Mouse (Mus musculus) cerebellum, adult 2 months (tissue): ENCODE data around the gene Card9. TPM values are rescaled to one million over a fixed set of nuclear protein-coding genes. Genes with fewer than 3 reads are reported as not detected.

Experiments
- DNase-seq, 2 experiments: peaks; one replicate each; pipeline ENCODE4 v3.0.0; 2021
- H3K27ac ChIP-seq: fragments of 200-500 bp; 2 replicates; pipeline ENCODE4 v1.5.1; 2012; ENCODE audit warnings: low read length, control low read depth, inconsistent platforms; ENCODE audit not compliant: insufficient read depth
- H3K27me3 ChIP-seq: fragments of 200-500 bp; 2 replicates; pipeline ENCODE4 v1.6.1; 2012; ENCODE audit warnings: inconsistent platforms, mild to moderate bottlenecking, low read length, moderate library complexity; ENCODE audit not compliant: control insufficient read depth, insufficient read depth
- H3K4me1 ChIP-seq: fragments of 200-500 bp; 2 replicates; pipeline ENCODE4 v1.6.1; 2011; ENCODE audit warnings: low read length; ENCODE audit not compliant: control insufficient read depth, insufficient read depth
- H3K4me3 ChIP-seq: fragments of 200-500 bp; replicated peaks from 2 replicates; pipeline ENCODE3; 2011; ENCODE audit warnings: mild to moderate bottlenecking, low read depth, low read length, control low read depth; ENCODE audit not compliant: insufficient read depth
- CTCF ChIP-seq: fragments of 200-500 bp; IDR thresholded peaks from 2 replicates; pipeline ENCODE4 v1.5.1; 2011; ENCODE audit warnings: low read depth, mild to moderate bottlenecking, control low read depth, low read length, moderate library complexity, borderline replicate concordance; ENCODE audit not compliant: insufficient read depth
- POLR2A ChIP-seq: fragments of 200-500 bp; IDR thresholded peaks from 2 replicates; pipeline ENCODE4 v1.6.1; 2011; ENCODE audit warnings: low read length, control low read depth, borderline replicate concordance; ENCODE audit not compliant: insufficient read depth
- WGBS: fragments of 180-500 bp; shearing (Covaris S2); methylation state at CpG from one replicate; pipeline ENCODE4 v1.1.7; 2018; 5-methylcytosine and 5-hydroxymethylcytosine counted together
- polyA plus RNA-seq: library from polyadenylated mRNA; depleted of rRNA; stranded (reverse); fragments of >200 nt; gene quantifications from 2 replicates; pipeline ENCODE4 v1.2.3, GENCODE M21; 2012

The Card9 gene
- polyA plus RNA-seq, 1 experiment: 5.7 TPM

- no peaks in the 10 kb centered on the region for H3K27me3 ChIP-seq
- peak overlapping the region; percentile 30 for H3K4me3 ChIP-seq
- H3K27ac ChIP-seq: peak overlapping the region; percentile 83
- DNase-seq: peak in 1 of 2 experiments; percentile 51
- H3K4me1 ChIP-seq: peaks cover 11% of the 10 kb centered on the region
- TF ChIP-seq POLR2A (no peak), CTCF (no peak)
- WGBS: 67% methylated on average over 4 of the region's 4 CpGs
Measured at GRCm38 (mm10) chr2:26330056-26330468, 30.7 kb downstream of the Card9 start.

- Histone ChIP-seq H3K4me1 (peaks cover 16% of the 10 kb centered on the region), H3K27me3 (no peaks in the 10 kb centered on the region), H3K27ac (peak overlapping the region; percentile 83), H3K4me3 (no peak overlapping the region)
- 35% methylated on average over 8 of the region's 8 CpGs for WGBS
- peak in 1 of 2 experiments; percentile 68 for DNase-seq
- TF ChIP-seq CTCF: no peak
- TF ChIP-seq POLR2A: no peak
Measured at GRCm38 (mm10) chr2:26329402-26329801, 31.3 kb downstream of the Card9 start.

GRCm38 (mm10) chr2:26327852-26328251 lies 32.9 kb downstream of the Card9 start:
- H3K27me3 ChIP-seq: no peaks in the 10 kb centered on the region
- TF ChIP-seq CTCF: no peak
- no peak for TF ChIP-seq POLR2A
- DNase-seq: no peak
- H3K27ac ChIP-seq: no peak overlapping the region
- H3K4me3 ChIP-seq: no peak overlapping the region
- WGBS: 91% methylated on average over 4 of the region's 4 CpGs
- H3K4me1 ChIP-seq: peaks cover 22% of the 10 kb centered on the region

- Histone ChIP-seq H3K27me3 (no peaks in the 10 kb centered on the region), H3K4me3 (no peak overlapping the region), H3K27ac (no peak overlapping the region), H3K4me1 (peaks cover 37% of the 10 kb centered on the region)
- whole genome bisulfite sequencing: 29% methylated on average over 15 of the region's 15 CpGs
- DNase-seq: peak; percentile 62 to 66
- TF ChIP-seq POLR2A (no peak), CTCF (peak; percentile 91)
Measured at GRCm38 (mm10) chr2:26325386-26326181, 35.1 kb downstream of the Card9 start.

GRCm38 (mm10) chr2:26324917-26325316 lies 35.8 kb downstream of the Card9 start:
- TF ChIP-seq POLR2A: no peak
- TF ChIP-seq CTCF: peak; percentile 58; the same call in 1 of the 2 replicates
- 53% methylated on average over 2 of the region's 2 CpGs for WGBS
- DNase-seq: peak; percentile 56
- Histone ChIP-seq H3K4me1 (peaks cover 43% of the 10 kb centered on the region), H3K27me3 (no peaks in the 10 kb centered on the region), H3K4me3 (no peak overlapping the region), H3K27ac (no peak overlapping the region)

GRCm38 (mm10) chr2:26323589-26324325 lies 37.0 kb downstream of the Card9 start:
- Histone ChIP-seq H3K27me3 (no peaks in the 10 kb centered on the region), H3K4me1 (peaks cover 54% of the 10 kb centered on the region), H3K4me3 (no peak overlapping the region), H3K27ac (no peak overlapping the region)
- DNase-seq: no peak
- TF ChIP-seq POLR2A (no peak), CTCF (no peak)
- 79% methylated on average over 13 of the region's 13 CpGs for WGBS

GRCm38 (mm10) chr2:26320245-26321185 lies 40.2 kb downstream of the Card9 start:
- peak overlapping the region; percentile 17 for H3K4me3 ChIP-seq
- DNase-seq: peak; percentile 61 to 76
- TF ChIP-seq POLR2A (no peak), CTCF (no peak)
- 16% methylated on average over 14 of the region's 14 CpGs for WGBS
- peaks cover 69% of the 10 kb centered on the region for H3K4me1 ChIP-seq
- peak overlapping the region; percentile 25; the same call in 1 of the 2 replicates for H3K27ac ChIP-seq
- H3K27me3 ChIP-seq: no peaks in the 10 kb centered on the region
